8 mouse cellular contexts compared by ENCODE assay signal in the genomic region with DNA sequence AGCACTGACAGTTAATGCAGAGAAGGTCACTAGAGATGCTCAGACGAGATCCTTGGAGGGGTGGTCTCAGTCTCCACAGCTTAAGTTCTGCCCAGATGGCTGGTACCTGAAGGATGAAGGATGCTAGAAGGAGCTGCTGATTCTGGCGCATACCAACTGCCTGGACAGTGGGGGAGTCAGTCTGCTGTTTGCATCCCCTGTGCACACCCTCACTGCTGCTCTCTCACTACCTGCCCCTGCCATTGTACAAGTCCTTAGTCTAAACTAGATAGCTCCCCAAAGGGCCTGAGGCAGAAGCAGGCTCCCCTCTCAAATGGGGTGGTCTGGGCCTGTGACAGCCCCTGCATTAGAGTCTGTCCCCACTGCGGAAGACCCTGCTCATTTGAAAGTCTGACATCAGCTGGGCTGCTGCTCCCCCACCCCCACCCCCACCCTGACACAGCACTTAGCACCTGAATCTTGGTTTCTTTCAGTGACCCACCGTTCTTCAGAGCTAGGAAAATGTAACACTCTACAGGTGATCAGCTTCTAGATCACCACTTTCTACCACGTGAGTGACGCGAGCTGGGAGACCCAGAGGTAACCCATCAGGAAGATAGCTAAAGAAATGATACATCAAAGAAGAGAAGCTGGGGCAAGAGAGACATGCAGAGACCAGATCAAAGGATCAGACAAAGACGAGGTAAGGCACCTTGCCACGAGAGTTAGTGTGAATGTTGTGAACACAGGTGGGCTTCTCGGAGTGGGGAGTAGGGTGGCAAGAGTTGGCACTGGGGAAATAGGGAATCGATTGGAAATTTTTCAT. TPM values are rescaled to one million over a fixed set of nuclear protein-coding genes. Genes with fewer than 3 reads are reported as not detected.
DNase-seq lines count a peak whose midpoint lies in the region; ATAC-seq and TF ChIP-seq lines count a peak whose summit lies in the region.

Gene Gng3 (minus strand): TSS at position 92 of the 805 bp plus-strand sequence.

- peaks cover 20 to 30% of the 10 kb centered on the region in 2 experiments for H3K4me1 ChIP-seq in heart, embryonic 14.5 days (ENCODE audit: control insufficient read depth in 2 of 2, insufficient read depth in 2 of 2, low read length in 2 of 2)
- H3K4me1 ChIP-seq in bone marrow macrophage, adult 2 months (ENCODE audit: control insufficient read depth, insufficient read depth, low read length), result peaks cover 46% of the 10 kb centered on the region
- H3K4me1 ChIP-seq in forebrain, embryonic 12.5 days, result peaks cover 36% of the 10 kb centered on the region
- H3K4me1 ChIP-seq in midbrain, embryonic 11.5 days (ENCODE audit: control insufficient read depth, insufficient read depth, low read length), result peaks cover 27% of the 10 kb centered on the region

- peak within 1 kb of the TSS; percentile 50 to 63 for H3K4me3 ChIP-seq in heart, embryonic 14.5 days (ENCODE audit: control insufficient read depth in 1 of 2, insufficient read depth in 1 of 2, low read depth in 1 of 2, low read length in 2 of 2)
- peak within 1 kb of the TSS; percentile 66 for H3K4me3 ChIP-seq in bone marrow macrophage, adult 2 months (ENCODE audit: insufficient read depth, low read length)
- peak within 1 kb of the TSS; percentile 47 for H3K4me3 ChIP-seq in forebrain, embryonic 12.5 days (replicated peaks)
- peak within 1 kb of the TSS; percentile 46 for H3K4me3 ChIP-seq in midbrain, embryonic 11.5 days (ENCODE audit: low read depth, low read length)

- DNase-seq in heart, postnatal 4 days, result no peak
- DNase-seq in layer of hippocampus, adult 9-11 months, result peak; percentile 85
- peak; percentile 95 for DNase-seq in midbrain, embryonic 11.5 days (ENCODE audit: low spot score, missing footprints)
- no peak for DNase-seq in urinary bladder, postnatal 36 days (ENCODE audit: low spot score in 2 of 2)
- no peak for DNase-seq in gastrocnemius, postnatal 25 days

- H3K9ac ChIP-seq in heart, embryonic 14.5 days (ENCODE audit: low read length), result peak within 1 kb of the TSS; percentile 79
- H3K9ac ChIP-seq in forebrain, embryonic 12.5 days, result peak within 1 kb of the TSS; percentile 70
- H3K9ac ChIP-seq in midbrain, embryonic 11.5 days (ENCODE audit: low read length), result peak within 1 kb of the TSS; percentile 74

- ATAC-seq in heart, embryonic 14.5 days (ENCODE audit: insufficient number of reproducible peaks, insufficient read depth, low FRiP score, low read depth), result no peak
- ATAC-seq in forebrain, embryonic 12.5 days (ENCODE audit: low FRiP score), result peak; percentile 82
- peak; percentile 83 for ATAC-seq in midbrain, embryonic 11.5 days (ENCODE audit: low FRiP score)

- no peaks in the 10 kb centered on the region for H3K27me3 ChIP-seq in heart, embryonic 14.5 days (ENCODE audit: control insufficient read depth, insufficient read depth, low read length)
- no peaks in the 10 kb centered on the region for H3K27me3 ChIP-seq in forebrain, embryonic 12.5 days
- H3K27me3 ChIP-seq in midbrain, embryonic 11.5 days (ENCODE audit: control insufficient read depth, insufficient read depth, low read length), result no peaks in the 10 kb centered on the region

- TF ChIP-seq CTCF in bone marrow macrophage, adult 2 months (IDR thresholded peaks at IDR 0.05; ENCODE audit: low read depth, low read length), result no peak

- TF ChIP-seq POLR2A in bone marrow macrophage, adult 2 months (IDR thresholded peaks at IDR 0.05; ENCODE audit: borderline replicate concordance, low read depth, low read length), result no peak

- 62% methylated on average over 11 of the region's 11 CpGs for WGBS in heart, embryonic 14.5 days
- WGBS in forebrain, embryonic 12.5 days, result 33% methylated on average over 11 of the region's 11 CpGs
- 35% methylated on average over 11 of the region's 11 CpGs for WGBS in midbrain, embryonic 11.5 days

- peak within 1 kb of the TSS; percentile 83 for H3K4me2 ChIP-seq in heart, embryonic 14.5 days (ENCODE audit: low read length)
- peak within 1 kb of the TSS; percentile 84 for H3K4me2 ChIP-seq in forebrain, embryonic 12.5 days
- H3K4me2 ChIP-seq in midbrain, embryonic 11.5 days, result peak within 1 kb of the TSS; percentile 80

- H3K9me3 ChIP-seq in heart, embryonic 14.5 days (ENCODE audit: control insufficient read depth, low read length), result no peaks in the 10 kb centered on the region
- H3K9me3 ChIP-seq in forebrain, embryonic 12.5 days, result no peaks in the 10 kb centered on the region
- no peaks in the 10 kb centered on the region for H3K9me3 ChIP-seq in midbrain, embryonic 11.5 days (ENCODE audit: control insufficient read depth, low read length)

- H3K36me3 ChIP-seq in heart, embryonic 14.5 days (ENCODE audit: control insufficient read depth, insufficient read depth, low read length), result peaks cover 37% of the 10 kb centered on the region
- peaks cover 22% of the 10 kb centered on the region for H3K36me3 ChIP-seq in forebrain, embryonic 12.5 days (replicated peaks)
- peaks cover 6% of the 10 kb centered on the region; the same call in 1 of the 2 replicates for H3K36me3 ChIP-seq in midbrain, embryonic 11.5 days (ENCODE audit: control insufficient read depth, insufficient read depth, low read length)

- H3K27ac ChIP-seq in heart, embryonic 14.5 days (replicated peaks in 1 of 2; ENCODE audit: control insufficient read depth in 1 of 2, insufficient read depth in 1 of 2, low read depth in 2 of 2, low read length in 2 of 2), result peak within 1 kb of the TSS; percentile 92 to 93
- H3K27ac ChIP-seq in bone marrow macrophage, adult 2 months (ENCODE audit: insufficient read depth, low read depth, low read length), result no peak within 1 kb of the TSS
- peak within 1 kb of the TSS; percentile 97 for H3K27ac ChIP-seq in forebrain, embryonic 12.5 days
- H3K27ac ChIP-seq in midbrain, embryonic 11.5 days (ENCODE audit: low read depth, low read length), result peak within 1 kb of the TSS; percentile 86

RNA-seq across cellular contexts. Expression of gene Gng3, which starts in this region (rescaled TPM):
- polyA plus RNA-seq in heart, embryonic 14.5 days (2014; fragmentation: Nextera tagmentation; extraction: Ambion mirVana), result 1.0 and 2.3 TPM in 2 replicates
- total RNA-seq in heart, postnatal 4 days (2021), result under 1 TPM in 1 of 2 experiments, not detected in 1; 0.16 TPM
- not detected in 2 replicates for polyA plus RNA-seq in bone marrow macrophage, adult 2 months (2012; ENCODE audit: insufficient read depth, insufficient read length, missing spikeins)
- 131 and 139 TPM in 2 replicates for polyA plus RNA-seq in forebrain, embryonic 12.5 days (2016; fragmentation: Nextera tagmentation; extraction: Ambion mirVana)
- 128 and 133 TPM in 2 replicates for polyA plus RNA-seq in midbrain, embryonic 11.5 days (2014; fragmentation: Nextera tagmentation; extraction: Ambion mirVana)
- not detected for total RNA-seq in gastrocnemius, postnatal 25 days (2021)

Comparison
In these comparisons a context has a peak if more than half of its experiments do, and no peak if none do; other contexts are left out.
1. RNA of gene Gng3 (polyA plus RNA-seq): 128 to 133 TPM in midbrain, embryonic 11.5 days and 131 to 139 TPM in forebrain, embryonic 12.5 days; 1.0 to 2.3 TPM in heart, embryonic 14.5 days and not detected in bone marrow macrophage, adult 2 months; every median in the first group is over 10 times any median in the second.
2. DNase-seq: peak in layer of hippocampus, adult 9-11 months (single experiment) and midbrain, embryonic 11.5 days (single experiment); none in heart, postnatal 4 days (single experiment), urinary bladder, postnatal 36 days (0 of 2) and gastrocnemius, postnatal 25 days (single experiment).
3. Peak in every context shown above with its lines, with median percentiles within 50 percentile points of each other: H3K4me2 ChIP-seq, H3K4me3 ChIP-seq and H3K9ac ChIP-seq.